26 mouse cellular contexts compared by ENCODE assay signal in the genomic region with DNA sequence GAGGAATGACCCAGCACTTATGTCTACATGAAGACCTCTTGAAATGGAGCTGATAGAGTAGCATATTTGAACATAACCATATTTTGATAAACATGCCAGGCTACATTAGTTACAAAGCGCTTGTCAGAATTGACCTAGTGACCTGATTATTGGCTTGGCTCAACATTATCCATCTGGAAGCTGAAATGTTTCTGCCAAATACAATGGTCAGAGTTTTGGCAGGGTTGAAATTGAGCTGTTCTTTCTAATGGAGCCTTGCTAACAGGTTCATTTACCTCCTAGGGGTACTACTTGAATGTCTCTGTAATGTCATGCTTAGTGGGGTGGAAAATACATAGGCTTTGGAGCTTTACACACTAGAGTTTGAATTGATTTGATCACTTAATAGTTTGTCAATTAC.
"Had no signal": no experiment of that assay in that cellular context is flagged by ENCODE, and none has a peak within 500 bp of the region (broad histone marks: within the 10 kb centered on the region; RNA-seq: fewer than 3 reads in every experiment).

No protein-coding gene starts in this region.

- DNase-seq: gastrocnemius, adult 2 months; gastrocnemius, postnatal 10 days; gastrocnemius, postnatal 25 days; heart, adult 18-20 months; heart, postnatal 10 days; heart, postnatal 4 days; kidney, adult 18-20 months; kidney, adult 8-10 months; kidney, postnatal 10 days; kidney, postnatal 25 days; kidney, postnatal 4 days; liver; liver, embryonic 13.5 days had no signal

- H3K4me3 ChIP-seq: gastrocnemius, adult 2 months; heart, embryonic 10.5 days; heart, embryonic 12.5 days; hindbrain, embryonic 10.5 days; hindbrain, embryonic 12.5 days; intestine, embryonic 15.5 days; layer of hippocampus, adult 2 months; left cerebral cortex, adult 2 months; limb, embryonic 10.5 days; limb, embryonic 12.5 days; liver, embryonic 13.5 days had no signal

- H3K4me2 ChIP-seq: heart, embryonic 12.5 days; hindbrain, embryonic 12.5 days; hindbrain, embryonic 14.5 days; intestine, embryonic 15.5 days; limb, embryonic 12.5 days; liver, embryonic 13.5 days had no signal

- ATAC-seq: hindbrain, embryonic 16.5 days; inflammation-experienced regulatory T-cells, adult 6 months; intestine, embryonic 15.5 days; intestine, postnatal 0 days had no signal

- H3K4me1 ChIP-seq: heart, embryonic 10.5 days; heart, embryonic 12.5 days; hindbrain, embryonic 10.5 days; hindbrain, embryonic 12.5 days; intestine, embryonic 15.5 days; limb, embryonic 10.5 days; limb, embryonic 12.5 days; liver, embryonic 13.5 days had no signal

- H3K9me3 ChIP-seq: heart, embryonic 10.5 days; heart, embryonic 12.5 days; hindbrain, embryonic 10.5 days; hindbrain, embryonic 12.5 days; intestine, embryonic 15.5 days; limb, embryonic 10.5 days; liver, embryonic 13.5 days had no signal

- H3K27ac ChIP-seq: gastrocnemius, adult 2 months; heart, embryonic 10.5 days; hindbrain, embryonic 10.5 days; hindbrain, embryonic 12.5 days; hindbrain, embryonic 14.5 days; intestine, embryonic 15.5 days; layer of hippocampus, adult 2 months; left cerebral cortex, adult 2 months; limb, embryonic 10.5 days; limb, embryonic 12.5 days; liver, embryonic 13.5 days had no signal

- H3K36me3 ChIP-seq: heart, embryonic 10.5 days; heart, embryonic 12.5 days; hindbrain, embryonic 10.5 days; hindbrain, embryonic 12.5 days; intestine, embryonic 15.5 days; limb, embryonic 10.5 days; limb, embryonic 12.5 days; liver, embryonic 13.5 days had no signal

- H3K9ac ChIP-seq: heart, embryonic 12.5 days; hindbrain, embryonic 12.5 days; hindbrain, embryonic 14.5 days; intestine, embryonic 15.5 days; limb, embryonic 12.5 days; liver, embryonic 13.5 days had no signal

- H3K27me3 ChIP-seq: heart, embryonic 12.5 days; hindbrain, embryonic 12.5 days; intestine, embryonic 15.5 days; limb, embryonic 12.5 days; liver, embryonic 13.5 days had no signal
